Mouse (Mus musculus) heart, adult 9 months (tissue): Measurements from ENCODE around the gene Vrk1.

Source experiments
- DNase-seq, 2 experiments: peaks; one replicate each; pipeline ENCODE4 v3.0.0; 2022; ENCODE audit warnings: low spot score in 2 of 2

The Vrk1 gene

DNA sequence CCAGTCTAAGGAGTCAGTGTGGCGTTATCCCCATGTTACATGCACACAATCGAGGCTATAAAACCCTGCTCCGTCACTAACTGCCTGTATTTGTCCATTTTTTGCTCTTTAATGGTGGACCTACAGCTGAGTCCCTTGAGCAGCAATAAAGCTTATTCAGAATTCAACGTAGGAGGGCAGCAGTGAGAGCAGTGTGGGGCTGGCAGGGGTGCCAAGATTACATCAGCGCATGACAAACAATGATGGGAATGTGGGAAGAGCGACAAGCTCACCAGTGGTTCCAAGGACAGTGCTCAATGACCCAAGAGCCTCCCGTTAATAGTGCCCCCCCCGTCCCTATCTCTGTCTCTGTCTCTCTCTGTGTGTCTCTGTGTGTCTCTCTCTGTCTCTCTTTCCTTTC lies 8.3 kb upstream of the Vrk1 start:
- no peak for DNase-seq

DNA sequence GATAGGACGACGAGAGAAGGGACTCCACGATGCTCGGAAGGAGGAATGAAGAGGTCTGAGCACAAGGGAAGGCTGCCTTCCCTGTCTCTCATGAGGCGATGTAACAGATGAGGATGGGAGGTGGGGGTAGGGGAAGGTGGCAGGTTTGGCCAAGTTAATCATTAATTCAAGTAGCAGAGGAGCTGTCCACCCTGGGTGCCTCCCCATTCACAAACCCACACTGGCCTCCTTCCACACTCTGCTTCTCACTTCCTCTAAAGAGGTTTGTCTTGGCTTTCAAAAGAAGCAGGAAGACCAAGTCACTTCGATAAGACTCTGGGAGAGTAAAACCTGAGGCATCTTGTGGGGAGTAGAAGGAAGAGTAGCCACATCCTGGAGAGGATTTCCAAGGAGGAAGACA lies 5.3 kb upstream of the Vrk1 start:
- no peak for DNase-seq

DNA sequence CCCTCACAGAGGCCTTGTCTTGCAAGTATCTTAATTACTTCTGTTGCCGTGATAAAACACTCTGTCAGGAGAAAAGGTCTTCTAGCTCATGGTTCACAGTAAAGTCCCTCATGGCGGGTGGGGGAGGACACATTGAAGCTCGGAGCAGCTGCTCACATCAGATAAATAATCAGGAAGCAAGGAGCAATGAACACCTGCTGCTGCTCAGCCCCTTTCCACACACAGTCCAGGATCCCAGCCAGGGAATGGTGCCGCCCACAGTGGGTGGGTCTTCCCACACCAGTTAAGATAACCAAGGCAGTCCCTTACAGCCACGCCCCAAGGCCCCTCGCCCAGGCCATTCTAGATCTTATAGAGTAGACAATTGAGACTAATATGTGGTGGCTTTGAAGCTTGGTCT lies 3.8 kb upstream of the Vrk1 start:
- no peak for DNase-seq

DNA sequence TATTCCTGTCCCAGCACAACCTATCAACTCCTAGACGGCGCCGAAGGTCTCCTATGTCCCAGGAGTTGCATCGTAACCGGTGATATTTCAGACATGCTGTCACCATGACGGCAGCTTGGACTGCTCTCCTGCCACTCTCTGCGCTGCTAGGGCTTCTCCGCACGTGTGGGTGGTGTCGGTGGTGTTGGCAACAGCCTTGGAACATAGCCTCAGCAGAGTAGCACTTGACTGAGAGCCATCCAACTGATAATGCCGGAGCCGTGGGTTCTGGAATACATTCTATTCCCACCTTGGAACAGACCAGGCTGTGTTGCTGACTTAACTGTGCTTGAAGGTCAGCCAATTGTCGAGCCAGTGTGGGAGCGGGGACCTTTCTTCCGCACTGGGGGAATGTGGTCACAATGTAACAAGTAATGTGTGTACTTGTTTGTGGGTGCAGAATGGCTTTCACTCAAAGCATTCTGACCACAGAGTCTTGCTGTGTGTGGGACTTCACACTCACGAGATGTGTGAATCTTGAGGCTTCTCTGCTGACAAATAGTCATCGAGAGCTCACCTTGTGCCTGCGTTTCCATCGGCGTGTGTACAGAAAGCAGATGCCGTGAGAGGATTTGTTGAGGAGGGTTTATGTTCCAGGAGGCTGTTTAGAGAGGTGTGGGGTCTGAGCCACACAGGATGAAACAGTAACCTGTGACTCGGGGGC lies 1.5 kb upstream of the Vrk1 start:
- DNase-seq = peak; percentile 65 to 73

DNA sequence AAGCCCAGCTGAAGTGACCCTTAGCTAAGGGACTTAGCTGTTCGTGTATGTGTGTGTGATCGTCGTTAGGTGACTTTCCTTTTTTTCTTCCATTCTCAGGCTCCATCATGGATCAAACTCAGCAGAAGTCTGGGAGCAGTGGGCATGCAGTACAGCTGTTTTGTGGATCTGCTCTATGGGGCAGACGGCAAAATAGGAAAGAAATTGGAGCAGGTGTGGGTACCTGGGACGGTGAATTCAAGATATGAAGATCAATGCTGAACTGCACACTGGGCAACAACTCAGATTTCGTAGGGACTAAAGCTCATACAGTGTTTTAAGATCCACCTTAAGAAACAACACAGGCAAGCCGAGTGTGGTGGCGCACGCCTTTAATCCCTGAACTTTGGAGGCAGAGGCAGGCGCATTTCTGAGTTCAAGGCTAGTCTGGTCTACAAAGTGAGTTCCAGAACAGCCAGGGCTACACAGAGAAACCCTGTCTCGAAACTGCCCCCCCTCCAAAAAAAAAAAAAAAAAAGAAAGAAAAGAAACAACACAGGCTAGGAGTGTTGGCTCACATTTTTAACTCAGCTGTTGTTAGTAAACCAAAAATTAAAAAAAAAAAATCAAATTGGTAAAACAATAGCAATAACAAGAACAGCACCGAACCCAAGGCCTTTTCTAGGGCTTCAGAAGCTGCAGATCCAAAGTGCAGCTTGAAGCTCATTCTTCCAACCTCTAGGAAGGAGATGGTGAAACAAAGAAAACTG lies 732 bp upstream of the Vrk1 start:
- no peak for DNase-seq

DNA sequence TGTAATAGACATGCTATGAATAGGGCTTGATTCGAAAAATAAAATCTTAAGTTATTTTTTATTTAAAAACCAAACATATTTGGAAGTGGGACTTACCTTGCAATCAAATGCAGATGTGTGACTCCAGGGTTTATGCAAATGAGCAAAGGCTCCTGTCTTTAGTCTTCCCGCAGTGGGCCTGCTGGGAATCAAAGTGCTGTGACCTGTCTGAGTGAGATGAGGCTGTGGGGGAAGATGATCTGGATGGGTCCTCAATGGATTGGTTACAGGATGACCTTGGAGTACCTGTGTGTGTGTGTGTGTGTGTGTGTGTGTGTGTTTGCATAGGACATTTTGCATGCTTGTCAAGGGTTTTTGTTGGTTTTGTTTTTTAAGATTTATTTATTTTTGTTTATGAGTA lies 2.1 kb downstream of the Vrk1 start:
- no peak for DNase-seq

DNA sequence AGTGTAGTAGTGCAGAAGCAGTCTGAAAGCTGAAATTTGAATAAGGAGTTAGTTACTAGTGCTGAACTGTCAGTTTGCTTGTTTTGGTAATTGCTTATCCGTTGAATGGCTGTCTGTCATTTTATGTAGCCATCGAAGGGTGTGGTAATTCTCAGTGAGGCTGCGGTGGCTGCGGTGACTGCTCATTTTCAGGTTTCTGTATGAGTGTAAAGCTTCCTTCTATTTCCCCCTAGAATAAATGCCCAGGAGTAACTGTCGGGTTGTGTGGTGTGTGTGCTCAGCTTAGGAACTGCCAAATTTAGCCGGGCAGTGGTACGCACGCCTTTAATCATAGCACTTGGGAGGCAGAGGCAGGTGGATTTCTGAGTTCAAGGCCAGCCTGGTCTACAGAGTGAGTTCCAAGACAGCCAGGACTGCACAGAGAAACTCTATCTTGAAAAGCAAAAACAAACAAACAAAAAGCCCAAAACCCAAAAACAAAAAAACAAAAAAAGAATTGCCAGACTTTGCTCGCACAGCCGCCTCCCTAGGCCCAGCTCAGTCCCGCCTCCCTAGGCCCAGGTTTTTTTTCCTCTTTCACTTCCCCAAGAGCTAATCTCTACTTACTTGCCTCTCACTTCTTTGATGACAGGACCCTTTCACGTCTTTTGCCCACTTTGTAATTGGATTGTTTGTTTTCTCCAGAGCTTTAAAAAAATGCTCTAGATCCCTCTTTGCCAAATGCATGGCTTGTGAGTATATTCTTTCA lies 6.4 kb downstream of the Vrk1 start:
- no peak for DNase-seq

DNA sequence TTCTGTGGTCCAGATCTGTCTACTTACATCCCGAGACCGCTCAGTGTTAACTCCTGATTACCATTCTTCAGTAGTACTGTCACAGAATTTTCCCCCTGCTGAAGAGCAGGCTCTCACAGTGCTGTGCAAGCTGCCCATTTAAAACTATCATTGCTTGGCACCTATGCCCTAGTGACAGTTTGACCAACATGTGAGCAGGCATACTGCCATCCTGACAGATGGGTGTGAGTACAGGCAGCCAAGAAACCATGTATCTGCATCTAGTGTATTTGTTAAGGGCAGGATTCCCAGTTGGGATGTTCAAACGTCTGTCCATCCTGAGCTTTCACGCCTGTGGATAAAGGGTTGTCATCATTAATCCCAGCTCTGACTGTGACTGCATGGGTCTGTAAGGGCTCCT lies 10.0 kb downstream of the Vrk1 start:
- DNase-seq = no peak

DNA sequence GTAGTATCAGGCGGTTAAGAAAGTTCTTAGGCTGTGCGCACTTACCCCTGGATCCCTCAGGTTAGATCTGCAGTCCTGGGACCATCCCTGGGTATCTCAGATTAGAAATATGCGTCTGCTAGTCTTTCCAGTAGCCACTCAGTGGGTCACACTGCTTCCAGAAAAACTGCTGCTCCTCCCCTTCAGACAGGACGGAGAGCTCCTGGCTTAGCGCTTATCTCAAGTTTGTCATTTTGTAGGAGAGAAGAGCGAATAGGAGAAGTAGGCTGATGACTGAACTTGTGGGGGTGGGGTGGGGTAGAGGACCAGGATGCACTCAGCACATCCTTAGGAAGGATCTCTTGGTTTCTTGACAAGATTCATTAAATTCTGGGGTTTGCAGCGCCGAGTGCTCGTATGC lies 13.6 kb downstream of the Vrk1 start:
- DNase-seq = no peak

DNA sequence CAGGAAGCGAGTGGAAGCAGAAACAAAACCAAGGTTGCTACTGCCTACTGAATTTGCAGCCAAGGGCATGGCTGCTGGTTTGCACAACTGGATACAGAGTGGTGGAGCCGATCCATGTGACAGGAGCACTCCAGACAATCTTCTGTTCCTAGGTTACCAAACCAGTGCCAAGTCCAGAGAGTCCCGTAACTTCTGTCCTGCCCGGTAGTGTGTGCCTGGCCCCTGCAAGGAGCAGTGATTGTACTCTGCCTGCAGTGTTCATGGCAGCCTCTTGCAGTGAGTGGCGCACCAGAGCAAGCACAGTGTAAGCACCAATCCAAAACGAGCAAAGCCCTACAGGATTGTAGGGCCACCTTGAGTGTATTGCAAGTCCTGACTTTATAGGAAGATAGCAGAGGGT lies 15.4 kb downstream of the Vrk1 start:
- no peak for DNase-seq

DNA sequence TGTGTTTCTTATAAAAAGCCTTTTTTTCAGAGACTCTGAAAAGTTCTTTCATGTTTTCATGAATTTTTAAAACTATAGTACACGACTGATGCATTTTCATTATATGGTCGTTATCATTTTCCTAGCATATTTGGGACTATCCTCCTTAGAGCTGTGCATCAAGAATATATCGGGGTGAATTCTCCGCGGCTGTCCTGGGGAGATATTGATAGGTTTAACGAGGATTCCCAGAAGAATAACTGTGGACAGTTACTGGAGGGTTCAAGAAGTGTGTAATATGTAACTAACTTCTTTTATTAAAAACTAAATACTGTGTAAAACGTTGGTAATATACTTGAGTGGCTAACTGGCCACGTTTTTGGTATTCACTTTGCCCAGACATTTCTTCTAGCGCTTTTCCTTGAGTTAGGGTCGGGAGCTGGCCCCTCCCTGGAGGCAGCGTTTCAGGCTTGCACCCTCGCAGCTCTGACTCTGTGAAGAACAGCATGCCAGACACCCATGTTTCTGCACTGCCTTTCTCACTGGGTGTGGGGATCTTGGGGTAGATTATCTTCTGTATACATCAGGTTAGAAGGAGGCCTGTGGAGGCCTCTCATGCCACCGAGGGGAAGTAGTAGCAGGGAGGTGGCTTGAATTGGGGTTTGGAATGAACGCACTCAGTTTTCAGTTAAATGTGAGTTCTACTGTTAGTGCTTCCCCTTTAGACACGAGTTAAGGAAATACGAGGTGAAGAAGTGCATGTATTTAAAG lies 16.5 kb downstream of the Vrk1 start:
- DNase-seq = no peak

DNA sequence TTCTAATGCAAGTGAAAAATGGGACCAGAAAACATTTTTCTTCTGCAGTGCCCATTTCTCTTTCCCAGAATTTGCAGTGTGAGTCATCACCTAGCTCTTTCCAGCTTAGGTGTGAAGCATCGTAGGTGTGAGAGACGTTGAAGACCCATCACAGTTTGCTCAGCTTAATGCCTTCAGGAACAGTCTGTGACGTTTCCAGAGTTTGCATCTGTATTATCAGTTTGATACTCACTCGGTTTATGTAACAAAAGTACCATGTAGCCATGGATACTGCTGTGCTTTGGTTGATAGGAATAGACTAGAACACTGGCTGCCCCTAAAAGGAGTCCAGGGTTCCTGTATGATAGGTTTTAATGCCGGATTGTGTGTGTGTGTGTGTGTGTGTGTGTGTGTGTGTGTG lies 17.3 kb downstream of the Vrk1 start:
- DNase-seq = no peak

DNA sequence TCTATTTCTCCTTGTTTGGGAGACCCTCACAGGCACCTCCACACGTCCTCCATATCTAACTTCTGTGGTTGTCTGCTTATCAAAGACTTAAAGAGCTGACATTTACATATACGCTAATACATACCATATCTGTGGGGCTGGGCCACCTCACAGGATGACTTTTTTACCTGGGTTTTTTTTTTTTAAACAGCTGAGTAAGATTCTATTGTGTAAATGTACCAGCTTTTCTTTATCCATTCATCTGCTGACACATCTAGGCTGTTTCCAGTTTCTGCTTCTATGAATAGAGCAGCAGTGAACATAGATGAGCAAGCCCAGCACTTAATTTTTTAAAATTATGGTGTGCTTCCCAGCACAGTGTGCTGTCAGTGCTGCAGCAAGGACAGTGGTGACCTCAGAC lies 19.6 kb downstream of the Vrk1 start:
- DNase-seq = no peak

DNA sequence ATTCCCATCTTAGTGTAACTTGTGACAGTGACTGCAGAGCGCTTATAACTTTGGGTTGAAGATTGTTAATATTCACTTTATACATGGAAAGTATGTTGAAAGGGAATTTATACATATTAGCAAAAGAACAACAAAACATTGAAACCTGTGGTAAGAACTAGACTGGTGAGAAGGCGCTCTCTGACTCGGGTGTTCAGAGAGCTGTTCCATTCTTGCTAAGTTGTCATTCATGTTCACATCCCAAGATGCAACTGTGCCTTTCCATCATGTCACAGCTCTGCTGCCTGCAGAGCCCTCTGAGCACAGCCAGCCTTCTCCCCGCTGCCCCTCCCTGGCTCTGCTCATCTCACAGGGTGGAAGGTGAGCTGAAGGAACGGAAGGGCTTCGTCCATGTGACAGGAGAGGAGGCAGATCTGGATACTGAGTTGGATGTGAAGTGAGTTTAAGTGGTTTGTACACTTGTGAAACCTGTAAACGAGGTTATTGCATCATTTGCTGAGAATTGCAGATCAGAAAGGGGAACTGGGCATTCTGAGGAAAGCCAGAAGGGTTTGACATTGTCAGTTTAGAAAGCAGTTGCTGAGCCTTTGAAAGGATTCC lies 20.2 kb downstream of the Vrk1 start:
- no peak for DNase-seq

DNA sequence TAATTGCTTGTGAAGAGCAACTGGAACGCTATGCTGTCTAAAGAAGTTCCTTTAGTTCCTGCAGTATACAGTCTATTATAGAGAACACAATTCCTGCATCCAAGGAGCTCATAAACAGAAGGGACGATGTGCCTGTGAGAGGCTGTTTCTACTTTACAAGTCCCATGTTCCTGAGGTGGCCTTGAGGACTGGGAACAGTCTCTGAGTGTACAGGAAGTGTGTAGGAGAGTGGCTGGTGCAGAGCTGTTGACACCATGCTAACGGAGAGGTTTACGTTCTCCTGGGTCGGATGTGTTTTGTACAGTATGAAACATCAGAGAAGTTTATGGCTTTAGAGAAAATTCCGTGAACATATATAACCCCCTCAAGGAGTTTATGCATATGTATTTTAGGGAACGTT lies 20.8 kb downstream of the Vrk1 start:
- DNase-seq = no peak

DNA sequence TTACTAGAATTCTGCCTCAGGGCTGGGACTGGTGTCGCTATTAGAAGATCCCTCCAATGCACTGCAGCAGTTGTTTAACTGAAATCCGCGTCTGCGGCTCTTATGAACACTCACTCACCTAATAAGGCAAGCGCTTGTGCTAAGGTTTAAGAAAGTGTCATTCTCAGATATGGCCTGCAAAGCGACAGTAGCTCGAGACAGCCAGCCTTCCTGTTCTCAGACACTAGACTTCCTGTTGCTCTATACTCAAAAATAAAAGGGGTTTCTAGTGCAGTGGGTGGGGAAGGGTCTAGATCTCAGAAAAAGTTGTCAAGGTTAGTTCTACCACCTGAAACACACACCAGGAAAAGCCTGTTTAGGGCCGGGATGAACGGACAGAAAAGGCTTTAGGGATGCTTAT lies 21.9 kb downstream of the Vrk1 start:
- DNase-seq = no peak

DNA sequence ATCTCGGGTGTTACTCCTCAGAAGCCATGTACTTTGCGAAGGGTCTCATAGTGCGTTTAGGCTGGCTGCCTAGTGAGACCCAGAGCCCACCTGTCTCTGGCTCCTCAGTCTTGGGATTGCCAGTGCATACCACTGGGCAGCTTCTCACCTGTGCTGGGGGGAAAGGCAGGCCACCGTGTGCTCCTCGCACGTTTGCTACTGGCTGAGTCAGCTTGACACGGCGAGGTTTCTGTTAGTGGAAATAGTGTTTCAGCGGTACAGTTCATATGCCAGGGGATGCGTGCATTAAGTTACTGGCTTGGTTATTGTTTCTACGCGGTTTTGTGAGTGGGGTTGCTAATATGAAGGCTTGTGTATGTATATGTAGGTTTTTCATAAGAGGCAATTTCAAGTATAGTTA lies 22.3 kb downstream of the Vrk1 start:
- no peak for DNase-seq

DNA sequence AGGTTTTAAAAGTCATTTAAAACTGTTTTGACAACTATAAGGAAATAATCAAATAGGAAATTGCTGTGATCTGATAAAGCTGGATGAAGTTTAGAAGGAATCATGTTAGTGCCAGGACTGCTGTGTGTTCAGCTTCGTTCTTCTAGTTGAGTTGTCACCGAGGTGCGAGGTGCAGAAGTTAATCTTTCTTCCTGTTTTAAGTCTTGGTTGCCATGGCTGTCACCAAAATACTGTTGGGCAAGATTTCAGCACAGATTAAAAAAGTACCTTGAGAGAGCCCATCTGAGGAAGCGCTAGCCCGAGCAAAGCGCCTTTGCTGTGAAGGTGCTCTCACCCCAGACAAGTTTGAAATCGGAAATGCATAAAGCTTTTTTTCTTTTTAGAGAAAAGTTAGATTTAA lies 24.2 kb downstream of the Vrk1 start:
- DNase-seq = no peak

DNA sequence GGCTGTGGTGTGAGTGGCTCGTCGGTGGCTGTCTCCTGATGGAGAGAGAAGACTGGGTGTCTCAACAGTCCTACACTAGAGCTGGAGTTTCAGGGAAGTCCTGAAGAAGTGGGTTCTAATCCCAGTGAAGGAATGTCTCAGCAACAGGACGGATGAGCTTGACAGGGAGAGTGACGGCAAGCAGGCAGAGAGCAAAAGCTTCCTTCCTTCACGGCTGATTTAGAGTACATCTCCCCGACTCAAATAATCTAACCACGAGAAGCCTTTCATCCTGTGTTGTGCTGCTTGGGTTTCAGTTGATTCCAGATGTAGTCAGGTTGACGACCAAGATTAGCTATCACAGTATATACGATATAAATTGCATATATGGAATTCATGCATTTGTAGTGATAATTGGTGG lies 24.7 kb downstream of the Vrk1 start:
- no peak for DNase-seq

DNA sequence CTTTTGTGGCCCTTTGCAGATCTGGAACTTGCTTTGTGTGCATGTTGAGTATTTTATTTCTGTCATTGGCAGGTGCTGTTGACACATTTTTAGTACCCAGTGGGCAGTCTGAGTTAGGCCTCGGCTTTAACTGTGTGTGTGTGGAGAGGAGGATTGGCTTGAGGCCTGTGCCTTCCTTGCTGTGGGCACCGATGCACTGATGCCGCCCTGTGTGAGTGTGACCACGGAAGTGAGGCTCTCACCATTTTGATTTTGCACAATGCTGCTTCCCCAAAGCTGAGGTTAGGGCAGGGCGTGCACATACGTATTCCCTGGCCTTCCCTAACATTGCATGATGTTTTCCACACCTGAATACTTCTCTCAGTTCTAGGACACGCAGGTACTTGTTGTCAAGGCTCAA lies 30.2 kb downstream of the Vrk1 start:
- DNase-seq = no peak

DNA sequence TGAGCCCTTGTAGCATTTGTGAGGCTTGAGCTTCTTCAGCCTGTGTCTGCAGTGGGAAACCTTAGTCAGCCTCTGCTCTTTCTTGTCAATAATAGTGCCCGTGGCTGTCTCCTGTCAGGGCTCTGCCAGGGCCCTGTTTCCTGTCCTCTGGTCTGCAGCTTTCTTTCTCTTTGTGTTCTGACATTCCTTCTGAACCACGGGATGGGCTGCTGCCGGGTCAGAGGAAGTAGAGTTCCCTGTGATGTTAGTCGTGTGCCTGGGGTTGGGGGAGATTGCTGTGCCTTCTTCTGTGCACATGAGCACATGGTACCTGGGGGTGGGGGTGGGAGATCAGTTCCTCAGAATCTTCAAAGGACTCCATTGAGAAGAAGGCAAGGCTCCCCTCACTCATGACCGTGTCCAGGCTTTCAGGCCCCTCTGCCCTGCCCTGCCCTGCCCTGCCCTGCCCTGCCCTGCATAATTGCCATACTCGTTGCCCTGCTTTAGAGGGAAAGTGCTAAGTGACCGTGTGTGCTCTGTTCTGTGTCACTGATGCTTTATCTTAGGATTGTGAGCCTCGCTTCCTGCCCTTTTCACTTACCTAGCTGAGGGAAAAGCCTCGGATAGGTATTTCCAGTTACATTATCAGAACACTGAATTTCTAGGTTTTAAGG lies 36.2 kb downstream of the Vrk1 start:
- DNase-seq = no peak
